Mouse (Mus musculus): ENCODE measurements around the gene Tamm41. TPM values are rescaled to one million over a fixed set of nuclear protein-coding genes. Genes with fewer than 3 reads are reported as not detected.

Tamm41 gene
- polyA plus RNA-seq, 2 experiments = 16.0 to 27.3 TPM

DNA sequence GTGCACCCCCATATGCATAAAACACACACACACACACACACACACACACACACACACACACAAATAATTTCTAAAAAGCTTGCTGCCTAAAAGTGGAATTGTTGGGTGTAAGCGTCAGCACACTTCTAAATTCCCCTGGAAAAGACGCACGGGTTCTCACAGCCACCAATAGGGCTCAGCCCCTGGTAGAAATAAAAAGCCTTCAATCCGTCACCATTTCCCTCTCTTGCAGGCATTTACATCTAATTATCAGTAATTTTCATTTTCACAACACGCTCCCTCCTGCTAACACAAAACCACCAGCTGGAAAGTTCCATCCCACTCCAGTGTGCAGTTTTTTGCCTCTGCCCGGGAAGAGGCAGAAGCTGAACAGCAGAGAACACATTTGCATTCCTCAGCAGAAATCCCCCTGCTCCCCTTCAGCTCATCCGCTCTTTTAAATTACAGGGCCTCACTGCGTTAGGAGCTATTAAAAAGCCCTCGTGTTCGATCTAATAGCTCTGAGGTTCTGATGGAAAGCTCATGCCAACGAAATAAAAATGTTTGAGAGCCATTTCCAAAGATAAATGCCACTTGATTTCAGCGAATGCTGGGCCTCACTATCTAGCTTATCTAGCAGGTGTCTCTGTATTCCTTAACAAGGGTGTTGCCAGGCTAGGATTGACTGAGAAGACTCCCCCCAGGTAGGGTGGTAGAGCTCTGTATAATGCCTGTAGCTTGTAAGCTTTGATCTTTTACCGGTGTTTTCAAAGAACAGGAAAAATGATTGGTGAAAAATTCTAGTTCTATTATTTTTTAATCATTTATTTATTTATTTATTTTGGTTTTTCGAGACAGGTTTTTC, 6.2 kb upstream of the Tamm41 start:
- 67% methylated on average over 14 of the region's 14 CpGs for WGBS (ENCODE audit: insufficient replicate concordance)
- H3K4me2 ChIP-seq (ENCODE audit: low read depth) = no peak overlapping the region
- no peaks in the 10 kb centered on the region for H3K9me3 ChIP-seq (ENCODE audit: control insufficient read depth, low read length)
- H3K36me3 ChIP-seq (replicated peaks; ENCODE audit: control insufficient read depth, insufficient read depth, low read depth) = no peaks in the 10 kb centered on the region
- H3K27ac ChIP-seq = no peak overlapping the region
- H3K4me3 ChIP-seq (ENCODE audit: insufficient read depth in 1 of 2, low read depth in 2 of 2, low read length in 2 of 2) = no peak overlapping the region
- ATAC-seq (ENCODE audit: insufficient read depth) = no peak
- no peaks in the 10 kb centered on the region for H3K27me3 ChIP-seq (ENCODE audit: control insufficient read depth, insufficient read depth, low read length)
- TF ChIP-seq EP300 (IDR thresholded peaks at IDR 0.05; ENCODE audit: low read depth) = no peak
- no peak for TF ChIP-seq CTCF (IDR thresholded peaks at IDR 0.05; ENCODE audit: low read depth)
- no peaks in the 10 kb centered on the region for H3K4me1 ChIP-seq (replicated peaks; ENCODE audit: control insufficient read depth in 2 of 2, insufficient read depth in 2 of 2, low read length in 1 of 2)
- H3K9ac ChIP-seq (replicated peaks) = no peak overlapping the region
- no peak for DNase-seq (ENCODE audit: low read depth in 3 of 3, low spot score in 3 of 3)

DNA sequence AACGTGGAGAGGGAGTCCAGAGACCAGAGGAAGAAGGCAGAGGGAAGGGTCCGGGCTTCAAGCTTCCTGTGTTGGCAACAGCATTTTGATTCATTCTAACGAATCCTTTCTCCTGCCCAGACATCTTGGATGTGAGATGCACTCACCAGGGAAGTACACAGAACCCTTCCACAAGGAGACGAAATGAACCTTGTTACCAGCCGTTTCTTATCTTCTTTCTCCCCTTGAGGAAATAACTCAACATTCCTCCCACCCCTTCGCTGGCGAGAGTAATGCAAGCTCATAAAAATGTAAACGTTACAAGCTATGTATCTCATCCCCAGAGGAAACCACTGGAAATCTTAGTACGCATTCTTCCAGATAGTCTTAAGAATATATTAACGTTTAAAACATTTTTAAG, 4.9 kb upstream of the Tamm41 start:
- TF ChIP-seq EP300 (IDR thresholded peaks at IDR 0.05; ENCODE audit: low read depth) = no peak
- no peak for TF ChIP-seq CTCF (IDR thresholded peaks at IDR 0.05; ENCODE audit: low read depth)
- H3K27ac ChIP-seq = no peak overlapping the region

GRCm38 (mm10) chr6:115033441-115033840, 4.2 kb downstream of the Tamm41 start:
- WGBS (ENCODE audit: insufficient replicate concordance) = 88% methylated on average over 5 of the region's 5 CpGs
- Histone ChIP-seq H3K9me3 (ENCODE audit: control insufficient read depth, low read length) (no peaks in the 10 kb centered on the region), H3K4me2 (ENCODE audit: low read depth) (no peak overlapping the region), H3K27ac (no peak overlapping the region), H3K9ac (replicated peaks) (no peak overlapping the region), H3K4me3 (ENCODE audit: insufficient read depth in 1 of 2, low read depth in 2 of 2, low read length in 2 of 2) (no peak overlapping the region), H3K4me1 (replicated peaks; ENCODE audit: control insufficient read depth in 2 of 2, insufficient read depth in 2 of 2, low read length in 1 of 2) (peaks cover 4 to 6% of the 10 kb centered on the region in 2 experiments), H3K36me3 (replicated peaks; ENCODE audit: control insufficient read depth, insufficient read depth, low read depth) (peaks cover 6% of the 10 kb centered on the region), H3K27me3 (ENCODE audit: control insufficient read depth, insufficient read depth, low read length) (no peaks in the 10 kb centered on the region)
- DNase-seq (ENCODE audit: low read depth in 3 of 3, low spot score in 3 of 3) = no peak
- ATAC-seq (ENCODE audit: insufficient read depth) = no peak
- TF ChIP-seq CTCF (IDR thresholded peaks at IDR 0.05; ENCODE audit: low read depth) = no peak
- TF ChIP-seq EP300 (IDR thresholded peaks at IDR 0.05; ENCODE audit: low read depth) = no peak

More for the DNA sequence above, 4.9 kb upstream of the Tamm41 start:
- DNase-seq (ENCODE audit: low read depth in 3 of 3, low spot score in 3 of 3) = no peak
- no peaks in the 10 kb centered on the region for H3K9me3 ChIP-seq (ENCODE audit: control insufficient read depth, low read length)
- H3K4me1 ChIP-seq (replicated peaks; ENCODE audit: control insufficient read depth in 2 of 2, insufficient read depth in 2 of 2, low read length in 1 of 2) = no peaks in the 10 kb centered on the region
- H3K4me2 ChIP-seq (ENCODE audit: low read depth) = no peak overlapping the region
- H3K36me3 ChIP-seq (replicated peaks; ENCODE audit: control insufficient read depth, insufficient read depth, low read depth) = no peaks in the 10 kb centered on the region
- WGBS (ENCODE audit: insufficient replicate concordance) = 28% methylated on average over 10 of the region's 10 CpGs
- H3K4me3 ChIP-seq (ENCODE audit: insufficient read depth in 1 of 2, low read depth in 2 of 2, low read length in 2 of 2) = no peak overlapping the region
- H3K27me3 ChIP-seq (ENCODE audit: control insufficient read depth, insufficient read depth, low read length) = no peaks in the 10 kb centered on the region
- no peak for ATAC-seq (ENCODE audit: insufficient read depth)
- H3K9ac ChIP-seq (replicated peaks) = no peak overlapping the region

GRCm38 (mm10) chr6:115030098-115030497, 7.6 kb downstream of the Tamm41 start:
- WGBS (ENCODE audit: insufficient replicate concordance) = 73% methylated on average over 2 of the region's 2 CpGs
- Histone ChIP-seq H3K27me3 (ENCODE audit: control insufficient read depth, insufficient read depth, low read length) (no peaks in the 10 kb centered on the region), H3K9me3 (ENCODE audit: control insufficient read depth, low read length) (no peaks in the 10 kb centered on the region), H3K36me3 (replicated peaks; ENCODE audit: control insufficient read depth, insufficient read depth, low read depth) (peaks cover 6% of the 10 kb centered on the region), H3K4me2 (ENCODE audit: low read depth) (no peak overlapping the region), H3K4me1 (replicated peaks; ENCODE audit: control insufficient read depth in 2 of 2, insufficient read depth in 2 of 2, low read length in 1 of 2) (no peaks in the 10 kb centered on the region), H3K27ac (no peak overlapping the region), H3K9ac (replicated peaks) (no peak overlapping the region), H3K4me3 (ENCODE audit: insufficient read depth in 1 of 2, low read depth in 2 of 2, low read length in 2 of 2) (no peak overlapping the region)
- ATAC-seq (ENCODE audit: insufficient read depth) (no peak), DNase-seq (ENCODE audit: low read depth in 3 of 3, low spot score in 3 of 3) (no peak)
- TF ChIP-seq EP300 (IDR thresholded peaks at IDR 0.05; ENCODE audit: low read depth) (no peak), CTCF (IDR thresholded peaks at IDR 0.05; ENCODE audit: low read depth) (peak; percentile 61)

DNA sequence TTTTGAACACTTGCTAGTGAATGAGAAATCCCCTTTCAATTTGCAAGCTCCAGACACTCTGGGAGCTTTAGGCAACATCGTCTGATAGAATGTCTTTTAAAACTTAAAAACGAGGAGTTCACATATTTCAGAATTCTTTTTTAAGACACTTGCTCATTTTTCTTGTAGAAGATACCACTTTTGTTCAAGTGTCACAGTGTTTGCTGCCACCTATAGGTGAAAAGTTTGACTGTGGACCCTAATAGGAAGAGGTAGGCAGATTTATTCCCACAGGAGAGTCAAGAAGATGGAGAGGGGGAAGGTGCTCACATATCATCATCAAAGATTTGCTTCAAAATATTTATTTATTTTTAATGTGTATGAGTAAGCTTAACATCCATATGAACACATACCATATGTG, 8.4 kb downstream of the Tamm41 start:
- Histone ChIP-seq H3K4me2 (ENCODE audit: low read depth) (no peak overlapping the region), H3K9ac (replicated peaks) (no peak overlapping the region), H3K27ac (no peak overlapping the region), H3K4me3 (ENCODE audit: insufficient read depth in 1 of 2, low read depth in 2 of 2, low read length in 2 of 2) (no peak overlapping the region), H3K9me3 (ENCODE audit: control insufficient read depth, low read length) (no peaks in the 10 kb centered on the region), H3K27me3 (ENCODE audit: control insufficient read depth, insufficient read depth, low read length) (no peaks in the 10 kb centered on the region), H3K36me3 (replicated peaks; ENCODE audit: control insufficient read depth, insufficient read depth, low read depth) (peaks cover 6% of the 10 kb centered on the region), H3K4me1 (replicated peaks; ENCODE audit: control insufficient read depth in 2 of 2, insufficient read depth in 2 of 2, low read length in 1 of 2) (no peaks in the 10 kb centered on the region)
- DNase-seq (ENCODE audit: low read depth in 3 of 3, low spot score in 3 of 3) = no peak
- TF ChIP-seq CTCF (IDR thresholded peaks at IDR 0.05; ENCODE audit: low read depth) (peak; percentile 22; the same call in 1 of the 2 replicates), EP300 (IDR thresholded peaks at IDR 0.05; ENCODE audit: low read depth) (no peak)
- no peak for ATAC-seq (ENCODE audit: insufficient read depth)
- WGBS (ENCODE audit: insufficient replicate concordance) = 67% methylated on average over 2 of the region's 2 CpGs
